Mouse (Mus musculus): Measurements from ENCODE around the gene Gpc5. TPM values are rescaled to one million over a fixed set of nuclear protein-coding genes. Genes with fewer than 3 reads are reported as not detected.

Gene Gpc5
- polyA plus RNA-seq, 1 experiment from 2014 or later, result 1.5 TPM

DNA sequence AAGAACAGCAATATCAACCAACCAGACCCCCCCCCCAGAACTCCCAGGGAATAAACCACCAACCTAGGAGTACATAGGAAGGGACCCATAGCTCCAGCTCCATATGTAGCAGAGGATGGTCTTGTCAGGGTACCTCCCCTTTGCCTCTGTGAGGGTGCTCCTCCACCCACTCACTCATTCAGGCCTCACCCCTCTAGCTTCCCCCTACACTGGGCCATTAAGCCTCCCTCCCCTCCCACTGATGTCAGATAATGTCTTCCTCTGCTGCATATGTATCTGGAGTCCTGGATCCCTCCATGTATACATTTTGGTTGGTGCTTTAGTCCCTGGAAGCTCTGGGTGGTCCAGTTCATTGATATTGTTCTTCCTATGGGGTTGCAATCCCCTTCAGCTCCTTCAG, 1075.4 kb downstream of the Gpc5 start:
- Histone ChIP-seq H3K27ac (replicated peaks) (no peak overlapping the region), H3K4me1 (no peaks in the 10 kb centered on the region), H3K9me3 (no peaks in the 10 kb centered on the region), H3K4me3 (no peak overlapping the region), H3K27me3 (replicated peaks; ENCODE audit: low read depth, poor library complexity, severe bottlenecking) (no peaks in the 10 kb centered on the region), H3K36me3 (replicated peaks) (no peaks in the 10 kb centered on the region)
- DNase-seq (ENCODE audit: low spot score), result no peak

GRCm38 (mm10) chr14:116169129-116169528, 1077.1 kb downstream of the Gpc5 start:
- no peak for DNase-seq (ENCODE audit: low spot score)
- 75% methylated on average over 5 of the region's 5 CpGs for WGBS
- Histone ChIP-seq H3K27ac (replicated peaks) (no peak overlapping the region), H3K36me3 (replicated peaks) (no peaks in the 10 kb centered on the region), H3K4me3 (no peak overlapping the region), H3K27me3 (replicated peaks; ENCODE audit: low read depth, poor library complexity, severe bottlenecking) (no peaks in the 10 kb centered on the region), H3K4me1 (no peaks in the 10 kb centered on the region), H3K9me3 (no peaks in the 10 kb centered on the region)

- no peak overlapping the region for H3K4me3 ChIP-seq
- no peak overlapping the region for H3K27ac ChIP-seq (replicated peaks)
- H3K27me3 ChIP-seq (replicated peaks; ENCODE audit: low read depth, poor library complexity, severe bottlenecking), result no peaks in the 10 kb centered on the region
- WGBS, result 91% methylated on average over 4 of the region's 4 CpGs
- H3K36me3 ChIP-seq (replicated peaks), result no peaks in the 10 kb centered on the region
- no peaks in the 10 kb centered on the region for H3K4me1 ChIP-seq
- H3K9me3 ChIP-seq, result no peaks in the 10 kb centered on the region
- DNase-seq (ENCODE audit: low spot score), result no peak
These were observed 1095.0 kb downstream of the Gpc5 start for GRCm38 (mm10) chr14:116186981-116187380.

- H3K36me3 ChIP-seq (replicated peaks), result no peaks in the 10 kb centered on the region
- H3K4me3 ChIP-seq, result no peak overlapping the region
- no peaks in the 10 kb centered on the region for H3K27me3 ChIP-seq (replicated peaks; ENCODE audit: low read depth, poor library complexity, severe bottlenecking)
- DNase-seq (ENCODE audit: low spot score), result peak; percentile 69
- 25% methylated on average over 6 of the region's 6 CpGs for WGBS
- no peak overlapping the region for H3K27ac ChIP-seq (replicated peaks)
- peaks cover 10% of the 10 kb centered on the region; the same call in 1 of the 2 replicates for H3K4me1 ChIP-seq
- 0 out of 2 replicates have a peak, but pooled peaks cover 2% of the 10 kb centered on the region for H3K9me3 ChIP-seq
These were observed 1115.0 kb downstream of the Gpc5 start for GRCm38 (mm10) chr14:116206977-116207376.

DNA sequence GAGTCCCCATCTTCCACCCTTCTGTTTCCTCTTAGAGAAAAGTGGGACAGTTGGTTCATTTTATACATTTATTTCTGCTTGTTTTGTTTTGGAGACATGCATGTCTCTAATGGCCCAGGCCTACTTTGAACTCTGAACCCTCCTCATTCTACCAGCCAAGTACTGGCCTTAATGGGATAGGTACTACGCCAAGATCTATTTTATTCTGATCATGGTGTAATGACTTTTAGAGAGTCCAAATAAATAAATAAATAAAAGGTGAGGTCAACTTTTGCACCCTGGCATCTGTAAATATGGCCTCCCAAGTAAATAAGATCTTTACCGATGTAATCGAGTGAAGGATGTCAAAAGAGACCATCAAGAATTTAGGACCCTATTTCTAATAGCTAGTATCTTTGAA, 1116.6 kb downstream of the Gpc5 start:
- H3K27ac ChIP-seq (replicated peaks), result no peak overlapping the region
- H3K36me3 ChIP-seq (replicated peaks), result no peaks in the 10 kb centered on the region
- H3K4me1 ChIP-seq, result peaks cover 10% of the 10 kb centered on the region; the same call in 1 of the 2 replicates
- no peaks in the 10 kb centered on the region for H3K27me3 ChIP-seq (replicated peaks; ENCODE audit: low read depth, poor library complexity, severe bottlenecking)
- H3K9me3 ChIP-seq, result 0 out of 2 replicates have a peak, but pooled peaks cover 2% of the 10 kb centered on the region
- DNase-seq (ENCODE audit: low spot score), result no peak
- H3K4me3 ChIP-seq, result no peak overlapping the region
- 89% methylated on average over 3 of the region's 3 CpGs for WGBS

- WGBS, result 56% methylated on average over 5 of the region's 5 CpGs
- no peak overlapping the region for H3K4me3 ChIP-seq
- H3K9me3 ChIP-seq, result 0 out of 2 replicates have a peak, but pooled peaks cover 2% of the 10 kb centered on the region
- H3K27ac ChIP-seq (replicated peaks), result no peak overlapping the region
- peak; percentile 57 for DNase-seq (ENCODE audit: low spot score)
- H3K27me3 ChIP-seq (replicated peaks; ENCODE audit: low read depth, poor library complexity, severe bottlenecking), result no peaks in the 10 kb centered on the region
- no peaks in the 10 kb centered on the region for H3K36me3 ChIP-seq (replicated peaks)
- peaks cover 10% of the 10 kb centered on the region; the same call in 1 of the 2 replicates for H3K4me1 ChIP-seq
These were observed 1117.0 kb downstream of the Gpc5 start for GRCm38 (mm10) chr14:116209045-116209444.

GRCm38 (mm10) chr14:116210304-116210703, 1118.3 kb downstream of the Gpc5 start:
- WGBS, result 65% methylated on average over 6 of the region's 6 CpGs
- no peak overlapping the region for H3K4me3 ChIP-seq
- peaks cover 10% of the 10 kb centered on the region; the same call in 1 of the 2 replicates for H3K4me1 ChIP-seq
- H3K27ac ChIP-seq (replicated peaks), result no peak overlapping the region
- H3K9me3 ChIP-seq, result 0 out of 2 replicates have a peak, but pooled peaks cover 2% of the 10 kb centered on the region
- no peaks in the 10 kb centered on the region for H3K36me3 ChIP-seq (replicated peaks)
- no peaks in the 10 kb centered on the region for H3K27me3 ChIP-seq (replicated peaks; ENCODE audit: low read depth, poor library complexity, severe bottlenecking)
- no peak for DNase-seq (ENCODE audit: low spot score)

DNA sequence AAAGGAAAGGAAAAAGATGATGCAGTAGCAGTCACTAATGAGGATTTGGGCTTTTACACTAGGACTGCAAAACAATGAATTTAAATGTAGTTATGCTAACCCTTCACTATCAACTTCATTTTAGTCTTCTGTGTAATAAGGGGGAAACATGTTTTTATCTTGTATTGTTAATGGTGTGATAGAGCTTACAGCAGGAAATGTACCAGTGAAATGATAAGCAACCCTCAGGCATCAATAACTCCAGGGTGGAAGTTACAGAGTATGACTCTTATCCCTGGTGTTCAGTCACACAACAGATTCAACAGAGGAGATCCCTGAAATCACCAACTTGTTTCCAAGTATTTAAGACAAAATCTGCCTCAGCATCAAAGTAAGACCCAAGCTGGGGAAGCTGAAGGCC, 1120.0 kb downstream of the Gpc5 start:
- Histone ChIP-seq H3K4me1 (peaks cover 10% of the 10 kb centered on the region; the same call in 1 of the 2 replicates), H3K9me3 (0 out of 2 replicates have a peak, but pooled peaks cover under 1% of the 10 kb centered on the region), H3K36me3 (replicated peaks) (no peaks in the 10 kb centered on the region), H3K4me3 (no peak overlapping the region), H3K27ac (replicated peaks) (no peak overlapping the region), H3K27me3 (replicated peaks; ENCODE audit: low read depth, poor library complexity, severe bottlenecking) (no peaks in the 10 kb centered on the region)
- DNase-seq (ENCODE audit: low spot score), result no peak

DNA sequence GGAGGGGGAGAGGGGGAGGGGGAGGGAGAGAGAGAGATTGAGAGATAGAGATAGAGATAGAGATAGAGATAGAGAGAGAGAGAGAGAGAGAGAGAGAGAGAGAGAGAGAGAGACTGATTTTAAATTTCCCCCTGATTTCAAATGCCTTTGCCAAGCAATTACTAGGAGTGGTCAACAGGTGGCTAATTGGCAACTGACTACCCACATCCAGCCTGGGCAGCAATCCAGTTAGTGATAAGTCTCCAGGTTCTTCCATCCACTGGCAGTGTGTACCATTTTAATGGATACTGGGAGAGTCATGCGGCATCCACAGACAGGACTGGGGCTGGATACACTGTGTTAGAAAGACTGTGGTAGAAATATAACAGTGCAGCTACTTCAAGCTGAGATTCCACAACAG, 1166.1 kb downstream of the Gpc5 start:
- Histone ChIP-seq H3K4me3 (no peak overlapping the region), H3K27ac (replicated peaks) (no peak overlapping the region), H3K9me3 (no peaks in the 10 kb centered on the region), H3K27me3 (replicated peaks; ENCODE audit: low read depth, poor library complexity, severe bottlenecking) (no peaks in the 10 kb centered on the region), H3K4me1 (no peaks in the 10 kb centered on the region), H3K36me3 (replicated peaks) (no peaks in the 10 kb centered on the region)
- WGBS, result 93% methylated on average over 1 of the region's 1 CpGs
- DNase-seq (ENCODE audit: low spot score), result no peak

DNA sequence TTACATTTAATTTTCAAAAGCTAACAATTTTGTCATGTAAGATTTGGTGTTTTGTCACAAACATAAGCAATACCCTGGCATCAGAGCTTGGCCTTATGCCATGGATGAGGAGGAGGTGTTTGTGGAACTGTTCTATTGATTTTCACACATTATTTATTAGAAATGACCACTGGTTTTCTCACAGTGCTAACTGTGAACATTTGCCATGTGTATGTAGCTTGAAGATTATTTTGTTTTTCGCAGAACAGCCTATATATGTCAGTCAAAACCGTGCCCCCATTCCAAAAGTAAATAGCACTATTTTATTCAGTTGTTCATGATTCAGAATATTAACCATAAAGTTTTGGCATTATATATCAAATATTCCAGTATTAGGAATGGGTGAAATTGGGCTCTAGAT, 1216.5 kb downstream of the Gpc5 start:
- Histone ChIP-seq H3K4me3 (no peak overlapping the region), H3K27ac (replicated peaks) (no peak overlapping the region), H3K4me1 (no peaks in the 10 kb centered on the region), H3K27me3 (replicated peaks; ENCODE audit: low read depth, poor library complexity, severe bottlenecking) (no peaks in the 10 kb centered on the region), H3K9me3 (no peaks in the 10 kb centered on the region), H3K36me3 (replicated peaks) (no peaks in the 10 kb centered on the region)
- no peak for DNase-seq (ENCODE audit: low spot score)
- WGBS, result 91% methylated on average over 2 of the region's 2 CpGs

GRCm38 (mm10) chr14:116317491-116317890, 1225.5 kb downstream of the Gpc5 start:
- Histone ChIP-seq H3K27me3 (replicated peaks; ENCODE audit: low read depth, poor library complexity, severe bottlenecking) (no peaks in the 10 kb centered on the region), H3K4me3 (no peak overlapping the region), H3K27ac (replicated peaks) (no peak overlapping the region), H3K9me3 (no peaks in the 10 kb centered on the region), H3K36me3 (replicated peaks) (no peaks in the 10 kb centered on the region), H3K4me1 (no peaks in the 10 kb centered on the region)
- DNase-seq (ENCODE audit: low spot score), result no peak

- WGBS, result 84% methylated on average over 4 of the region's 4 CpGs
- no peaks in the 10 kb centered on the region for H3K36me3 ChIP-seq (replicated peaks)
- H3K27me3 ChIP-seq (replicated peaks; ENCODE audit: low read depth, poor library complexity, severe bottlenecking), result no peaks in the 10 kb centered on the region
These were observed 1244.2 kb downstream of the Gpc5 start for GRCm38 (mm10) chr14:116336182-116336581.

DNA sequence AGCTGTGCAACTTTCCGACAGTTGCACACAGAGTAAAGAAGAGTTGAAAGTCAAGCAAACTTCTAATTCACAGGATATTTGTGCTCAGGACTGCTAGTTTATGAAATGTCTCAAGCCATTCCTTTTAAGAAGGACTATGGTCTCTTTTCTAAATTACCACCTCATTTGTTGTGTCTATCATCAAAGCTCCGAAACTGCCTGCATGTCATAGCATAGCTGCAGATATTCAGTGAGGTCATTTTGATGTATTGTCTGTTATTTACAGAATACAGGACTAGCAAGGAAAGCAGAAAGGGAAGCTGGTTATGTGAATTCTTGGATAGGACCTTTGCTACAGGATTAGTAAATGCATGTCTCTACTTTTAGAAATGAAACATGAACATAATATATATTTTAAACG, 1246.4 kb downstream of the Gpc5 start:
- 82% methylated on average over 3 of the region's 3 CpGs for WGBS
- Histone ChIP-seq H3K27me3 (replicated peaks; ENCODE audit: low read depth, poor library complexity, severe bottlenecking) (no peaks in the 10 kb centered on the region), H3K27ac (replicated peaks) (no peak overlapping the region), H3K4me1 (no peaks in the 10 kb centered on the region), H3K4me3 (no peak overlapping the region), H3K36me3 (replicated peaks) (no peaks in the 10 kb centered on the region), H3K9me3 (no peaks in the 10 kb centered on the region)
- DNase-seq (ENCODE audit: low spot score), result no peak

More at GRCm38 (mm10) chr14:116336182-116336581, 1244.2 kb downstream of the Gpc5 start:
- no peak for DNase-seq (ENCODE audit: low spot score)
- Histone ChIP-seq H3K4me3 (no peak overlapping the region), H3K9me3 (no peaks in the 10 kb centered on the region), H3K4me1 (no peaks in the 10 kb centered on the region), H3K27ac (replicated peaks) (no peak overlapping the region)

- Histone ChIP-seq H3K4me1 (peaks cover 7% of the 10 kb centered on the region; the same call in 1 of the 2 replicates), H3K27ac (replicated peaks) (no peak overlapping the region), H3K9me3 (no peaks in the 10 kb centered on the region), H3K27me3 (replicated peaks; ENCODE audit: low read depth, poor library complexity, severe bottlenecking) (no peaks in the 10 kb centered on the region), H3K36me3 (replicated peaks) (no peaks in the 10 kb centered on the region), H3K4me3 (no peak overlapping the region)
- 57% methylated on average over 3 of the region's 3 CpGs for WGBS
- no peak for DNase-seq (ENCODE audit: low spot score)
These were observed 1256.5 kb downstream of the Gpc5 start for GRCm38 (mm10) chr14:116348560-116348959.
